Mouse (Mus musculus) myocyte (in vitro differentiated cells): ENCODE data around the gene Vamp8.

Experiments used
- E2F4 ChIP-seq: IDR thresholded peaks from one replicate; pipeline ENCODE4 v1.6.1; 2011; ENCODE audit warnings: mild to moderate bottlenecking, control low read depth, moderate library complexity; ENCODE audit not compliant: insufficient read depth
- MAX ChIP-seq: IDR thresholded peaks from one replicate; pipeline ENCODE4 v1.6.1; 2011; ENCODE audit warnings: low read depth, mild to moderate bottlenecking, control low read depth
- MYOD1 ChIP-seq, 3 experiments: IDR thresholded peaks; one replicate each; pipeline ENCODE4 v1.6.1; 2011; ENCODE audit warnings: control low read depth in 2 of 3, low read depth in 2 of 3, mild to moderate bottlenecking in 2 of 3, moderate library complexity in 1 of 3; ENCODE audit not compliant: insufficient read length in 2 of 3, control insufficient read depth in 1 of 3
- MYOG ChIP-seq, 3 experiments: IDR thresholded peaks; one replicate each; pipeline ENCODE4 v1.6.1; 2011; ENCODE audit warnings: control low read depth in 2 of 3, low read depth in 2 of 3, mild to moderate bottlenecking in 2 of 3; ENCODE audit not compliant: insufficient read length in 2 of 3, control insufficient read depth in 1 of 3, insufficient read depth in 1 of 3
- POLR2A ChIP-seq: IDR thresholded peaks from one replicate; pipeline ENCODE4 v1.6.1; 2011; ENCODE audit warnings: low read depth, mild to moderate bottlenecking, control low read depth, moderate library complexity; ENCODE audit not compliant: insufficient read length
- POLR2AphosphoS2 ChIP-seq: IDR thresholded peaks from one replicate; pipeline ENCODE4 v1.6.1; 2011; ENCODE audit warnings: low read depth, control low read depth; ENCODE audit not compliant: insufficient read length
- SRF ChIP-seq: IDR thresholded peaks from one replicate; pipeline ENCODE4 v1.6.1; 2011; ENCODE audit warnings: low read depth; ENCODE audit not compliant: control insufficient read depth, insufficient read length
- USF1 ChIP-seq: IDR thresholded peaks from one replicate; pipeline ENCODE4 v1.6.1; 2011; ENCODE audit warnings: low read depth, mild to moderate bottlenecking, control low read depth, moderate library complexity

DNA sequence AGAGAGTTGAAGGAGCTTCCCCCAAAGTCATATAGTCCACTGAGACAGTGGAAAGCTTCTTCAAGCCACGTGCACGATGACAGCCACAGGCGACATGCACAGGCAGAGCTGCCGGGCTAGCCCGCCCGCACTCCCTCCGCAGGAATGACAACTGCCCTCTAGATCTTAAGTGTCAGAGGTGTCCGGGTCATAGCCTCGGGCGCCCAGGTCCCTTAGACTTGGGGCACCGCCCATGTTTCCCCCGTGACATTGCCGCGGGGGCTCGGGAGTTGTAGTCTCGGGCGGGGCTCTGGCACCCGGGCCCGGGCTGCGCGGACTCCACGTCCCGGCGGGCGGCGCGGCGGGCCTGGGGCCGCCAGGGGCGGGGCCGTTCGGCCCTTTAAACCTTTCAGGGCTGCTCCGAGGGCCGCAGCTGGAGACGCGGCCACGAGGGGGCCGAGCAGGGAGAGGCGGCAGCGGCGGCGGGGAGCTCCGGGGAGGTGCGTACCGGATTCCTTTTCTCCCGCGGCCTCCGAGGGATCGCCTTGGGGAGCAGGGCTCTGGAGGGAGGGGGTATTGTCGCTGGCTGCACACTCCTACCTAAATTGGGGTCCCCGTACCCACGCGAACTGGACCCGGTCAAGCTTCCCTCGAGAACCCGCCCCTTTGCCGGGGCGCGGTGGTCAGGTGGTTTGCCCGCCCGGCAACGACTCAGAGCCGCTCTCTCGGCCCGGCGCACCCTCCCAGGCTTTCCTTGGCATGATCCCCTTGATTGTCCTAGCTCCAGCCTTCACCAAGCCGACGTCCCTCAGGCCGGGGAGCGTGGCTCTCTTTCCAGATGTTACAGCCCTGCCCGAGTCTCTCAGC, 35.2 kb downstream of the Vamp8 start, which contains the start of gene Tmem150a:
- TF ChIP-seq MYOD1 (IDR thresholded peaks at IDR 0.05; ENCODE audit: control insufficient read depth in 1 of 3, insufficient read length in 2 of 3, low read depth in 2 of 3) (peak in 1 of 3 experiments; percentile 15), USF1 (peak; percentile 15), POLR2A (no peak), POLR2AphosphoS2 (peak; percentile 48), E2F4 (no peak), MYOG (IDR thresholded peaks at IDR 0.05; ENCODE audit: control insufficient read depth in 1 of 3, insufficient read depth in 1 of 3, insufficient read length in 2 of 3, low read depth in 2 of 3) (peak in 1 of 3 experiments; percentile 4), MAX (no peak), SRF (no peak)
